Mouse (Mus musculus): ENCODE data around the gene Fancd2.

Fancd2 gene

GRCm38 (mm10) chr6:113614997-113615396 is 83.5 kb downstream of the Fancd2 start:
- DNase-seq: no peak

GRCm38 (mm10) chr6:113615489-113615888 is 84.0 kb downstream of the Fancd2 start:
- no peak for DNase-seq

GRCm38 (mm10) chr6:113623386-113623785 is 91.9 kb downstream of the Fancd2 start:
- DNase-seq: no peak

GRCm38 (mm10) chr6:113623941-113624751 is 92.7 kb downstream of the Fancd2 start, which contains the start of gene Vhl:
Vhl (plus strand) TSS chr6:113623959.
- DNase-seq: peak; percentile 91 to 95

- DNase-seq: peak; percentile 17 to 40
Measured at GRCm38 (mm10) chr6:113624989-113625770, 93.7 kb downstream of the Fancd2 start.

- DNase-seq: no peak
Measured at GRCm38 (mm10) chr6:113630322-113630721, 98.8 kb downstream of the Fancd2 start.

GRCm38 (mm10) chr6:113632863-113633262 is 101.4 kb downstream of the Fancd2 start:
- DNase-seq: no peak

GRCm38 (mm10) chr6:113638302-113639040 is 107.0 kb downstream of the Fancd2 start, which contains the start of gene Irak2:
Irak2 (plus strand) TSS chr6:113638467.
- peak; percentile 97 to 98 for DNase-seq

- no peak for DNase-seq
Measured at GRCm38 (mm10) chr6:113639201-113639600, 107.7 kb downstream of the Fancd2 start.

GRCm38 (mm10) chr6:113642605-113643004 is 111.1 kb downstream of the Fancd2 start:
- DNase-seq: no peak

GRCm38 (mm10) chr6:113643021-113643420 is 111.5 kb downstream of the Fancd2 start:
- no peak for DNase-seq

GRCm38 (mm10) chr6:113643967-113644366 is 112.5 kb downstream of the Fancd2 start:
- DNase-seq: no peak

GRCm38 (mm10) chr6:113644808-113645207 is 113.3 kb downstream of the Fancd2 start:
- DNase-seq: peak in 1 of 2 experiments; percentile 53

All from kidney, postnatal 4 days (tissue).